In genomic region chr5:32243286-32243885, GRCm38 (mm10) we compare ENCODE assay signal across 28 mouse cellular contexts. TPM values are rescaled to one million over a fixed set of nuclear protein-coding genes. Genes with fewer than 3 reads are reported as not detected.
DNase-seq lines count a peak whose midpoint lies in the region; ATAC-seq and TF ChIP-seq lines count a peak whose summit lies in the region.
"Had no signal": no experiment of that assay in that cellular context is flagged by ENCODE, and none has a peak within 500 bp of the region (broad histone marks: within the 10 kb centered on the region; RNA-seq: fewer than 3 reads in every experiment).

No protein-coding gene starts in this region.

- no peaks in the 10 kb centered on the region for H3K27me3 ChIP-seq in kidney, embryonic 14.5 days (ENCODE audit: control insufficient read depth, insufficient read depth, low read length)
- H3K27me3 ChIP-seq in liver, adult 2 months (ENCODE audit: control insufficient read depth, insufficient read depth, low read length): no peaks in the 10 kb centered on the region
- H3K27me3 ChIP-seq in hindbrain, embryonic 16.5 days (replicated peaks; ENCODE audit: control insufficient read depth, insufficient read depth, low read length): no peaks in the 10 kb centered on the region
- H3K27me3 ChIP-seq: CH12.LX; heart, embryonic 15.5 days; intestine, embryonic 15.5 days; limb, embryonic 15.5 days; liver, embryonic 15.5 days; lung, embryonic 15.5 days; neural tube, embryonic 12.5 days; stomach, embryonic 15.5 days had no signal

- WGBS in kidney, embryonic 14.5 days: 83% methylated on average over 7 of the region's 7 CpGs
- WGBS in liver, adult 2 months: 68% methylated on average over 7 of the region's 7 CpGs
- WGBS in hindbrain, embryonic 16.5 days: 34% methylated on average over 7 of the region's 7 CpGs

- H3K9me3 ChIP-seq in kidney, embryonic 14.5 days (ENCODE audit: control insufficient read depth, low read length): no peaks in the 10 kb centered on the region
- H3K9me3 ChIP-seq in hindbrain, embryonic 16.5 days (ENCODE audit: control insufficient read depth, low read length): no peaks in the 10 kb centered on the region
- H3K9me3 ChIP-seq: heart, embryonic 15.5 days; intestine, embryonic 15.5 days; limb, embryonic 10.5 days; limb, embryonic 15.5 days; liver, embryonic 15.5 days; lung, embryonic 15.5 days; midbrain, embryonic 10.5 days; neural tube, embryonic 12.5 days; stomach, embryonic 15.5 days had no signal

- no peak overlapping the region for H3K27ac ChIP-seq in kidney, embryonic 14.5 days (ENCODE audit: low read depth, low read length)
- H3K27ac ChIP-seq in liver, adult 2 months (replicated peaks; ENCODE audit: insufficient read depth, low read depth, low read length): no peak overlapping the region
- H3K27ac ChIP-seq in hindbrain, embryonic 16.5 days (ENCODE audit: low read depth, low read length): no peak overlapping the region
- H3K27ac ChIP-seq: heart, embryonic 15.5 days; hindbrain, postnatal 0 days; intestine, embryonic 15.5 days; limb, embryonic 10.5 days; limb, embryonic 15.5 days; liver, embryonic 15.5 days; lung, embryonic 15.5 days; midbrain, embryonic 10.5 days; neural tube, embryonic 12.5 days; stomach, embryonic 15.5 days had no signal

- H3K9ac ChIP-seq in kidney, embryonic 14.5 days (ENCODE audit: low read depth, low read length): no peak overlapping the region
- no peak overlapping the region for H3K9ac ChIP-seq in liver, adult 2 months (ENCODE audit: low read depth, low read length)
- H3K9ac ChIP-seq in hindbrain, embryonic 16.5 days (ENCODE audit: low read depth, low read length): no peak overlapping the region
- H3K9ac ChIP-seq: heart, embryonic 15.5 days; intestine, embryonic 15.5 days; limb, embryonic 15.5 days; liver, embryonic 15.5 days; lung, embryonic 15.5 days; neural tube, embryonic 12.5 days; stomach, embryonic 15.5 days had no signal

- DNase-seq in cerebellum, postnatal 10 days: peak; percentile 11 to 21
- no peak for DNase-seq in cerebellum, adult 9-11 months
- peak; percentile 47 to 58 for DNase-seq in kidney, adult 8-10 months
- peak; percentile 88 for DNase-seq in liver, adult 2 months (ENCODE audit: extremely low read depth, low read depth, low spot score)
- no peak for DNase-seq in liver
- DNase-seq in brain, adult 2 months (ENCODE audit: low read depth, low spot score): peak; percentile 16
- DNase-seq: adrenal gland, postnatal 10 days; cerebellum, adult 11-12 months; right cerebral cortex, postnatal 14 days had no signal

- H3K36me3 ChIP-seq in kidney, embryonic 14.5 days (ENCODE audit: control insufficient read depth, insufficient read depth, low read length): no peaks in the 10 kb centered on the region
- no peaks in the 10 kb centered on the region for H3K36me3 ChIP-seq in liver, adult 2 months (ENCODE audit: control insufficient read depth, insufficient read depth, low read length)
- H3K36me3 ChIP-seq in hindbrain, embryonic 16.5 days (ENCODE audit: control insufficient read depth, insufficient read depth, low read length): no peaks in the 10 kb centered on the region
- H3K36me3 ChIP-seq: heart, embryonic 15.5 days; intestine, embryonic 15.5 days; limb, embryonic 10.5 days; limb, embryonic 15.5 days; liver, embryonic 15.5 days; lung, embryonic 15.5 days; midbrain, embryonic 10.5 days; neural tube, embryonic 12.5 days; stomach, embryonic 15.5 days had no signal

- no peaks in the 10 kb centered on the region for H3K79me2 ChIP-seq in liver, adult 2 months (ENCODE audit: control insufficient read depth, insufficient read depth, low read length)

- no peaks in the 10 kb centered on the region for H3K4me1 ChIP-seq in kidney, embryonic 14.5 days (ENCODE audit: control insufficient read depth, insufficient read depth, low read length)
- H3K4me1 ChIP-seq in liver, adult 2 months (ENCODE audit: control insufficient read depth, insufficient read depth, low read length): peaks cover 5% of the 10 kb centered on the region
- no peaks in the 10 kb centered on the region for H3K4me1 ChIP-seq in hindbrain, embryonic 16.5 days (ENCODE audit: control insufficient read depth, insufficient read depth, low read depth, low read length)
- H3K4me1 ChIP-seq: heart, embryonic 15.5 days; intestine, embryonic 15.5 days; limb, embryonic 10.5 days; limb, embryonic 15.5 days; liver, embryonic 15.5 days; lung, embryonic 15.5 days; midbrain, embryonic 10.5 days; neural tube, embryonic 12.5 days; stomach, embryonic 15.5 days had no signal

- TF ChIP-seq POLR2A in liver, adult 2 months (IDR thresholded peaks at IDR 0.05; ENCODE audit: extremely low read depth, insufficient read depth, low read length): no peak

- no peak for ATAC-seq in kidney, embryonic 14.5 days (ENCODE audit: low FRiP score, low TSS enrichment)
- ATAC-seq in hindbrain, embryonic 16.5 days: no peak
- ATAC-seq: forebrain, embryonic 16.5 days; hindbrain, postnatal 0 days; intestine, embryonic 15.5 days; midbrain, embryonic 16.5 days had no signal

- no peak overlapping the region for H3K4me2 ChIP-seq in kidney, embryonic 14.5 days (replicated peaks; ENCODE audit: low read depth, low read length)
- H3K4me2 ChIP-seq in hindbrain, embryonic 16.5 days (ENCODE audit: low read length): no peak overlapping the region
- H3K4me2 ChIP-seq: heart, embryonic 15.5 days; intestine, embryonic 15.5 days; limb, embryonic 15.5 days; liver, embryonic 15.5 days; lung, embryonic 15.5 days; neural tube, embryonic 12.5 days; stomach, embryonic 15.5 days had no signal

- no peak for TF ChIP-seq CTCF in liver, adult 2 months (IDR thresholded peaks at IDR 0.05; ENCODE audit: low read depth, low read length)

- no peak overlapping the region for H3K4me3 ChIP-seq in kidney, embryonic 14.5 days (ENCODE audit: low read length)
- no peak overlapping the region for H3K4me3 ChIP-seq in liver, adult 2 months (ENCODE audit: insufficient read depth, low read depth, low read length)
- no peak overlapping the region for H3K4me3 ChIP-seq in hindbrain, embryonic 16.5 days (ENCODE audit: low read length)
- H3K4me3 ChIP-seq: erythroblast, embryonic 14.5 days; heart, embryonic 15.5 days; intestine, embryonic 15.5 days; limb, embryonic 10.5 days; limb, embryonic 15.5 days; liver, embryonic 15.5 days; lung, embryonic 15.5 days; midbrain, embryonic 10.5 days; myocyte; neural tube, embryonic 12.5 days; stomach, embryonic 15.5 days had no signal

RNA-seq across cellular contexts. Expression of gene Plb1, which starts 10.9 kb away (rescaled TPM):
- polyA plus RNA-seq in kidney, embryonic 14.5 days (2014; fragmentation: Nextera tagmentation; extraction: Ambion mirVana): not detected in 2 replicates
- total RNA-seq in liver, adult 2 months (2014; rRNA removed): under 0.01 and 0.07 TPM in 2 replicates
- 0.02 TPM in 1 of 2 replicates, not detected in the other for polyA plus RNA-seq in liver, adult 2 months (2012; rRNA removed)
- polyA plus RNA-seq in hindbrain, embryonic 16.5 days (2015; fragmentation: Nextera tagmentation; extraction: Ambion mirVana): 0.05 TPM in 1 of 2 replicates, not detected in the other
- polyA plus RNA-seq: C2C12; hindbrain, embryonic 11.5 days; limb, embryonic 10.5 days; neural tube, embryonic 12.5 days had no signal

Comparison
In these comparisons a context has a peak if more than half of its experiments do, and no peak if none do; other contexts are left out.
1. DNase-seq: peak in cerebellum, postnatal 10 days (2 of 2), kidney, adult 8-10 months (2 of 2), liver, adult 2 months (single experiment) and brain, adult 2 months (single experiment); none in cerebellum, adult 9-11 months (single experiment) and liver (single experiment).